Mouse (Mus musculus): ENCODE data around the gene Sgms1. TPM values are rescaled to one million over a fixed set of nuclear protein-coding genes. Genes with fewer than 3 reads are reported as not detected.

Sgms1 gene
- polyA plus RNA-seq, 1 experiment from 2014 or later, result 17.4 TPM

- Histone ChIP-seq H3K4me1 (replicated peaks; ENCODE audit: control insufficient read depth, insufficient read depth, low read length) (no peaks in the 10 kb centered on the region), H3K9ac (ENCODE audit: low read depth, low read length) (no peak overlapping the region), H3K27ac (ENCODE audit: low read depth, low read length) (no peak overlapping the region), H3K36me3 (ENCODE audit: control insufficient read depth, insufficient read depth, low read length) (no peaks in the 10 kb centered on the region), H3K9me3 (ENCODE audit: control insufficient read depth, low read length) (no peaks in the 10 kb centered on the region), H3K4me2 (replicated peaks; ENCODE audit: low read depth, low read length) (no peak overlapping the region), H3K27me3 (ENCODE audit: control insufficient read depth, insufficient read depth, low read length) (no peaks in the 10 kb centered on the region), H3K4me3 (ENCODE audit: low read depth, low read length) (no peak overlapping the region)
- DNase-seq (ENCODE audit: low spot score), result no peak
- peak; percentile 72 for ATAC-seq (ENCODE audit: low FRiP score)
- WGBS, result 68% methylated on average over 7 of the region's 7 CpGs
Observed at GRCm38 (mm10) chr19:32377701-32378325, 11.7 kb downstream of the Sgms1 start.

- H3K9me3 ChIP-seq (ENCODE audit: control insufficient read depth, low read length), result no peaks in the 10 kb centered on the region
- WGBS, result 81% methylated on average over 7 of the region's 7 CpGs
- no peaks in the 10 kb centered on the region for H3K4me1 ChIP-seq (replicated peaks; ENCODE audit: control insufficient read depth, insufficient read depth, low read length)
- no peak overlapping the region for H3K27ac ChIP-seq (ENCODE audit: low read depth, low read length)
- no peaks in the 10 kb centered on the region for H3K36me3 ChIP-seq (ENCODE audit: control insufficient read depth, insufficient read depth, low read length)
- no peak overlapping the region for H3K4me2 ChIP-seq (replicated peaks; ENCODE audit: low read depth, low read length)
- no peak for ATAC-seq (ENCODE audit: low FRiP score)
- H3K4me3 ChIP-seq (ENCODE audit: low read depth, low read length), result no peak overlapping the region
- no peak overlapping the region for H3K9ac ChIP-seq (ENCODE audit: low read depth, low read length)
- no peaks in the 10 kb centered on the region for H3K27me3 ChIP-seq (ENCODE audit: control insufficient read depth, insufficient read depth, low read length)
- DNase-seq (ENCODE audit: low spot score), result no peak
Observed at GRCm38 (mm10) chr19:32376886-32377535, 12.5 kb downstream of the Sgms1 start.

- Histone ChIP-seq H3K4me2 (replicated peaks; ENCODE audit: low read depth, low read length) (no peak overlapping the region), H3K36me3 (ENCODE audit: control insufficient read depth, insufficient read depth, low read length) (no peaks in the 10 kb centered on the region), H3K9me3 (ENCODE audit: control insufficient read depth, low read length) (no peaks in the 10 kb centered on the region), H3K4me3 (ENCODE audit: low read depth, low read length) (no peak overlapping the region), H3K27ac (ENCODE audit: low read depth, low read length) (no peak overlapping the region), H3K4me1 (replicated peaks; ENCODE audit: control insufficient read depth, insufficient read depth, low read length) (no peaks in the 10 kb centered on the region), H3K9ac (ENCODE audit: low read depth, low read length) (no peak overlapping the region), H3K27me3 (ENCODE audit: control insufficient read depth, insufficient read depth, low read length) (no peaks in the 10 kb centered on the region)
- DNase-seq (ENCODE audit: low spot score), result no peak
- WGBS, result 88% methylated on average over 4 of the region's 4 CpGs
- ATAC-seq (ENCODE audit: low FRiP score), result no peak
Observed at GRCm38 (mm10) chr19:32376054-32376453, 13.5 kb downstream of the Sgms1 start.

GRCm38 (mm10) chr19:32375473-32375985, 14.0 kb downstream of the Sgms1 start:
- Histone ChIP-seq H3K36me3 (ENCODE audit: control insufficient read depth, insufficient read depth, low read length) (no peaks in the 10 kb centered on the region), H3K27ac (ENCODE audit: low read depth, low read length) (no peak overlapping the region), H3K4me1 (replicated peaks; ENCODE audit: control insufficient read depth, insufficient read depth, low read length) (no peaks in the 10 kb centered on the region), H3K9me3 (ENCODE audit: control insufficient read depth, low read length) (no peaks in the 10 kb centered on the region), H3K9ac (ENCODE audit: low read depth, low read length) (no peak overlapping the region), H3K4me3 (ENCODE audit: low read depth, low read length) (no peak overlapping the region), H3K27me3 (ENCODE audit: control insufficient read depth, insufficient read depth, low read length) (no peaks in the 10 kb centered on the region), H3K4me2 (replicated peaks; ENCODE audit: low read depth, low read length) (no peak overlapping the region)
- DNase-seq (ENCODE audit: low spot score) (no peak), ATAC-seq (ENCODE audit: low FRiP score) (no peak)
- 94% methylated on average over 4 of the region's 4 CpGs for WGBS

GRCm38 (mm10) chr19:32374751-32375150, 14.8 kb downstream of the Sgms1 start:
- Histone ChIP-seq H3K27ac (ENCODE audit: low read depth, low read length) (no peak overlapping the region), H3K4me1 (replicated peaks; ENCODE audit: control insufficient read depth, insufficient read depth, low read length) (no peaks in the 10 kb centered on the region), H3K36me3 (ENCODE audit: control insufficient read depth, insufficient read depth, low read length) (no peaks in the 10 kb centered on the region), H3K4me2 (replicated peaks; ENCODE audit: low read depth, low read length) (no peak overlapping the region), H3K9ac (ENCODE audit: low read depth, low read length) (no peak overlapping the region), H3K9me3 (ENCODE audit: control insufficient read depth, low read length) (no peaks in the 10 kb centered on the region), H3K4me3 (ENCODE audit: low read depth, low read length) (no peak overlapping the region), H3K27me3 (ENCODE audit: control insufficient read depth, insufficient read depth, low read length) (no peaks in the 10 kb centered on the region)
- DNase-seq (ENCODE audit: low spot score), result no peak
- 93% methylated on average over 10 of the region's 10 CpGs for WGBS
- no peak for ATAC-seq (ENCODE audit: low FRiP score)

- Histone ChIP-seq H3K27ac (ENCODE audit: low read depth, low read length) (no peak overlapping the region), H3K4me2 (replicated peaks; ENCODE audit: low read depth, low read length) (no peak overlapping the region), H3K4me1 (replicated peaks; ENCODE audit: control insufficient read depth, insufficient read depth, low read length) (no peaks in the 10 kb centered on the region), H3K36me3 (ENCODE audit: control insufficient read depth, insufficient read depth, low read length) (no peaks in the 10 kb centered on the region), H3K9me3 (ENCODE audit: control insufficient read depth, low read length) (no peaks in the 10 kb centered on the region), H3K27me3 (ENCODE audit: control insufficient read depth, insufficient read depth, low read length) (no peaks in the 10 kb centered on the region), H3K4me3 (ENCODE audit: low read depth, low read length) (no peak overlapping the region), H3K9ac (ENCODE audit: low read depth, low read length) (no peak overlapping the region)
- DNase-seq (ENCODE audit: low spot score), result no peak
- no peak for ATAC-seq (ENCODE audit: low FRiP score)
- WGBS, result 73% methylated on average over 16 of the region's 16 CpGs
Observed at GRCm38 (mm10) chr19:32373865-32374655, 15.5 kb downstream of the Sgms1 start.

GRCm38 (mm10) chr19:32372373-32372772, 17.1 kb downstream of the Sgms1 start:
- no peaks in the 10 kb centered on the region for H3K36me3 ChIP-seq (ENCODE audit: control insufficient read depth, insufficient read depth, low read length)
- DNase-seq (ENCODE audit: low spot score), result no peak

GRCm38 (mm10) chr19:32367333-32367732, 22.2 kb downstream of the Sgms1 start:
- DNase-seq (ENCODE audit: low spot score), result no peak
- WGBS, result 93% methylated on average over 8 of the region's 8 CpGs
- Histone ChIP-seq H3K9me3 (ENCODE audit: control insufficient read depth, low read length) (no peaks in the 10 kb centered on the region), H3K36me3 (ENCODE audit: control insufficient read depth, insufficient read depth, low read length) (no peaks in the 10 kb centered on the region), H3K4me1 (replicated peaks; ENCODE audit: control insufficient read depth, insufficient read depth, low read length) (no peaks in the 10 kb centered on the region), H3K27me3 (ENCODE audit: control insufficient read depth, insufficient read depth, low read length) (no peaks in the 10 kb centered on the region), H3K4me2 (replicated peaks; ENCODE audit: low read depth, low read length) (no peak overlapping the region), H3K4me3 (ENCODE audit: low read depth, low read length) (no peak overlapping the region), H3K9ac (ENCODE audit: low read depth, low read length) (no peak overlapping the region), H3K27ac (ENCODE audit: low read depth, low read length) (no peak overlapping the region)
- ATAC-seq (ENCODE audit: low FRiP score), result no peak

More at GRCm38 (mm10) chr19:32372373-32372772, 17.1 kb downstream of the Sgms1 start:
- no peaks in the 10 kb centered on the region for H3K27me3 ChIP-seq (ENCODE audit: control insufficient read depth, insufficient read depth, low read length)
- no peak overlapping the region for H3K4me2 ChIP-seq (replicated peaks; ENCODE audit: low read depth, low read length)
- no peak for ATAC-seq (ENCODE audit: low FRiP score)
- WGBS, result 90% methylated on average over 4 of the region's 4 CpGs
- no peak overlapping the region for H3K27ac ChIP-seq (ENCODE audit: low read depth, low read length)
- no peaks in the 10 kb centered on the region for H3K4me1 ChIP-seq (replicated peaks; ENCODE audit: control insufficient read depth, insufficient read depth, low read length)
- H3K4me3 ChIP-seq (ENCODE audit: low read depth, low read length), result no peak overlapping the region
- H3K9me3 ChIP-seq (ENCODE audit: control insufficient read depth, low read length), result no peaks in the 10 kb centered on the region
- no peak overlapping the region for H3K9ac ChIP-seq (ENCODE audit: low read depth, low read length)

Measured in hindbrain, embryonic 11.5 days (tissue).